Mouse (Mus musculus) regulatory T cell (primary cell): ENCODE data around the gene Sf1.

ENCODE experiments used
- in situ Hi-C: fragments of 300-600 bp; cut with MboI, MseI; formaldehyde crosslinking; loops from one replicate; pipeline ENCODE4 v1.15.1; 2025; ENCODE audit warnings: high pct_unique_total_duplicates

The Sf1 gene

GRCm38 (mm10) chr19:6374571-6374970, 11.1 kb downstream of the Sf1 start:
- in situ Hi-C loops = no loop called here

DNA sequence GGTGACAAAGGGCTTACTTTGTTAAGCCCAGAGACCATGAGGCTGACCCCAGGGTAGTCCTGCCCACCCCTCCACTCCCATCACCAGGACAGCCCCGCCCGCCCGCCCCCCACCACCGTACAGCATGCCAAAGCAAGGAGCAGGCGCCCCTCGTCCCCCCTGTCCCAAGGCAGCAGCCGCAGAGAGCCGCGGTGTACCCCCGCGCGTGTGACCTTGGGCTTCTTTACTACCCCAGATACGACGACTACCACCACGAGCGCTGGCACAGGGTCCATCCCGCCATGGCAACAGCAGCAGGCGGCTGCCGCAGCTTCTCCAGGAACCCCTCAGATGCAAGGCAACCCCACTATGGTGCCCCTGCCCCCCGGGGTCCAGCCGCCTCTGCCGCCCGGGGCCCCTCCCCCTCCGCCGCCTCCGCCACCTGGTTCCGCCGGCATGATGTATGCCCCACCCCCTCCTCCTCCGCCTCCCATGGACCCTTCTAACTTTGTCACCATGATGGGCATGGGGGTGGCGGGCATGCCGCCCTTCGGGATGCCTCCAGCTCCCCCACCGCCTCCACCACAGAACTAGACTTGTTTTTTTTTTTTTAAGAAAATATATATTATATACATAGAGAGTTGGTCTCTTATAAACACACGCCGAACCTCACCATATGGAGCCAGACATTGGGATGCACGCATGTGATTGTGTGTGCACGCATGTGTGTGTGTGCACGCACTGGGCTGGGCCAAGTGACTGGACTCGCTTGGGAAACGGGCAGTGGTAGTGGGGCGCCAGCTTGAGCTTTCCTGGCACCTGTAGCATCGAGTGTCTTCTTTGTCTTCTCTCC, 12.1 kb downstream of the Sf1 start:
- in situ Hi-C loops = no loop called here

GRCm38 (mm10) chr19:6376255-6376564, 12.7 kb downstream of the Sf1 start:
- in situ Hi-C loops = no loop called here

GRCm38 (mm10) chr19:6376643-6377042, 13.2 kb downstream of the Sf1 start:
- in situ Hi-C loops = no loop called here

GRCm38 (mm10) chr19:6377327-6378040, 14.0 kb downstream of the Sf1 start:
- in situ Hi-C loops = no loop called here

- in situ Hi-C loops = no loop called here
These were observed 17.1 kb downstream of the Sf1 start for GRCm38 (mm10) chr19:6380411-6381166.

- in situ Hi-C loops = no loop called here
These were observed 17.7 kb downstream of the Sf1 start for GRCm38 (mm10) chr19:6381238-6381637.

DNA sequence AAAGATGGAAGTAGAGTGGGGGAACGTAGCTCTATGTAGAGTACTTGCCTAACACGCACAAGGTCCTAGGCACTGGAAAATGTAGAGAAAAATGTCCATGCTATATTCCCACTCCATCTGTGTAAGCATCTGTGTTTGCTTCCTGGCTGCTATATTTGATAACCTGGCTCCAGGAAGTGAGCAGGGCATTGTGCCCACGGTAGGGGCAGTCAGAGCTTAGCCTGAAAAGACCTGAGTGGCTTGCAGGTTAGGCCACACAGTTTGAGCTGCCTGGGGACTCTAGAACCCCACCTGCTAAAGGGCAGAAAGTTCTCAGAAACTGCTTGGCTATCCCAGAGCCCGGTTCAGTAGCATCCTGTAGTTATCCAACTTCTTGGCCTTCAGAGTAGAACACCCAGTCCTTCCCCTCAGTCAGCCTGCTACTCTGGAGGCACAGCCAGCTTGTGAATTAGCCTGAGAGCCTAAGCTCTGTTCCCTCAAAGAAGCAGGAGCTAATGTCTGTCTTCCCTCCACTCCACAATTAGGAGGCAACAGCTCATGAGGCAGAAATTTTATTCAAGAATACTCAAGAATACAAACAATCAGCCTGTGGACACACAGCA, 18.9 kb downstream of the Sf1 start:
- in situ Hi-C loops = no loop called here

- in situ Hi-C loops = no loop called here
These were observed 20.0 kb downstream of the Sf1 start for GRCm38 (mm10) chr19:6383470-6383869.

- in situ Hi-C loops = no loop called here
These were observed 20.6 kb downstream of the Sf1 start, which contains the start of gene Pygm for GRCm38 (mm10) chr19:6384128-6384527. Pygm (plus strand) TSS chr19:6384399.

DNA sequence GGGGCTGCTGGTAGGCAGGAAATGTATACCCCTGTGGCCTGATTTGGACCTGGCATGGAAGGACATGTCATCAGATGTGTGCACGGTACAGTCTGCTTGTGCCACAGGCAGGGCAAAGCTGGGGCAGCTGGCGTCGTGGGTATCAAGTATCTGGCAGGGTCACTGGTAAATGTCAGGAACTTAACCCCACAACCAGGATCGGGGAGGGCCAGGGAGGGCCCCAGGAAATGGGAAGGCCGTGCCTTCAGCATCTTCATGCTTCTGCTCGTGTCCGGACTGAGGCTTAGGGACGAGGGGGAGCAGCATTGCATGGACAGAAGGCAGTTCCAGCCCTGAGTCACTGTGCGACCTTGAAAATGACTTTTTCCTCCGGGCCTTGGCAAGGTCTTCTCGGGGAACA, 21.5 kb downstream of the Sf1 start:
- in situ Hi-C loops = no loop called here

GRCm38 (mm10) chr19:6385419-6385818, 21.9 kb downstream of the Sf1 start:
- in situ Hi-C loops = no loop called here

DNA sequence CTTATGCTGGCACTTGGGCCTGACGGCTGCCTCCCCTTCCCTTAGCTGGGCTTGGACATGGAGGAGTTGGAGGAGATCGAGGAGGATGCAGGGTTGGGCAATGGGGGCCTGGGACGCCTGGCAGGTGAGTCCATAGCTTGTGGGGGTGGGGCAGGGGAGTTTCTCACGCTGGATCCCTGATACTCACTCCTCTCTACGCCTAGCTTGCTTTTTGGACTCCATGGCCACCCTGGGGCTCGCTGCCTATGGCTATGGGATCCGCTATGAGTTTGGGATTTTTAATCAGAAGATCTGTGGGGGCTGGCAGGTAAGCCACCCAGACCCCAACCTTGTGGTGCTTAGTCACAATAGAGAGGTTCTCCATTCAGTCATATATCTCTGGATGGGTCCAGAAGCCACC, 22.3 kb downstream of the Sf1 start:
- in situ Hi-C loops = no loop called here

DNA sequence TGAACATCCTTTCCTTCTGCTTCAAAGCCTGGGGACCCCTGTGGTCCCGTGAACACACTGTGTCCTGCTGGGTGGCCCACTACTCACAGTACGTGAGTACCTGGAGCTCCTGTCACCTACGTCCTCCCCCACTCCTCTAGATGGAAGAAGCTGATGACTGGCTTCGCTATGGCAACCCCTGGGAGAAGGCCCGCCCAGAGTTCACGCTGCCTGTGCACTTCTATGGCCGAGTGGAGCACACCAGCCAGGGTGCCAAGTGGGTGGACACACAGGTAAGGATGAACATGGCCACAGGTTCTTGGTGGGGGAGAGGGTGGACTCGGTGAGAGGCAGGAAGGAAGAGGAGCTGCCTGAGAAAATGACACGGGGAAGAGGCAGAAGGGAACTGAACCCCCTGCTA, 22.7 kb downstream of the Sf1 start:
- in situ Hi-C loops = no loop called here

GRCm38 (mm10) chr19:6388006-6388405, 24.5 kb downstream of the Sf1 start:
- in situ Hi-C loops = no loop called here

DNA sequence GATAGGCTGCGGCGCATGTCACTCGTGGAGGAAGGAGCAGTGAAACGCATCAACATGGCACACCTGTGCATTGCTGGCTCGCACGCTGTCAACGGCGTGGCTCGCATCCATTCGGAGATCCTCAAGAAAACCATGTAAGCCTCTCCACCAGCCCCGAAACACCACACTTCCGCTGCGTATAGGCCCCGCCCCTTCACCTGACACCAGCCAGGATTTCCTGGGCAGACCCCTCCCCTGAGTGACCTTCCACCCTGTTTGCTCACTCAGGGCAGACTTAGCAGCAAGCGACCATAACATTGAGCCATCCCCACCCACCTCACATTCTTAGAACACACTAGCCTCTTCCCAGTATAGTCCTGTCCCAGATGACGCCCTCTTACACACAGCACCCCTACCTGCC, 26.3 kb downstream of the Sf1 start:
- in situ Hi-C loops = no loop called here

GRCm38 (mm10) chr19:6390251-6390650, 26.8 kb downstream of the Sf1 start:
- in situ Hi-C loops = no loop called here

- in situ Hi-C loops = no loop called here
These were observed 29.4 kb downstream of the Sf1 start for GRCm38 (mm10) chr19:6392743-6393393.

- in situ Hi-C loops = no loop called here
These were observed 30.1 kb downstream of the Sf1 start for GRCm38 (mm10) chr19:6393637-6394036.

DNA sequence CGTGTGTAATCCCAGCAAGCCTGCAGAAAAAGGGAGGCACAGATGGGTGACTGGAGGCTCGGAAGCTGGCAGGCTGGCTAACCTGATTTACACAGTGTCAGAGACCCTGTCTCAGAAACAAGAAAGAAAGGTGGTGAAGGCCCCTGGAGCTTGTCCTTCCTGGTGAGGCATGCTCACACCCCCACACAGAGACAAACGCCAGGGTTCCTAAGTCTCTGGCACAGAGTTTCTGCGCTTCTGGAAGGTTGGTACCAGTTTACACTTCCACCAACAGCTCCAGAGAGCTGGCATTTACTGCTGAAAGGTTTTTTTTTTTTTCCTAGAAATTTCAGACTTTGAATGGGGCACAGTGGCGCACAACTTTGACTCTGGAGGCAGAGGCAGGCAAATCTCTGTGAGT, 32.7 kb downstream of the Sf1 start:
- in situ Hi-C loops = no loop called here

- in situ Hi-C loops = no loop called here
These were observed 34.2 kb downstream of the Sf1 start for GRCm38 (mm10) chr19:6397582-6398249.
